Mouse (Mus musculus) activated CD4-positive, CD25-positive, alpha-beta regulatory T cell, adult 4 months (primary cell): ENCODE data around the gene Angptl1. TPM values are rescaled to one million over a fixed set of nuclear protein-coding genes. Genes with fewer than 3 reads are reported as not detected.

ENCODE experiments used
- ATAC-seq: one replicate; pipeline ENCODE4 v1.8.0; 2017
- polyA plus RNA-seq, 2 experiments: library from polyadenylated mRNA; unstranded; fragments of 100-300 nt; shearing (Covaris generic); gene quantifications; one replicate each; pipeline ENCODE4 v1.2.1; 2017

Angptl1 gene
- polyA plus RNA-seq, 2 experiments from 2014 or later = 0.74 to 0.83 TPM

DNA sequence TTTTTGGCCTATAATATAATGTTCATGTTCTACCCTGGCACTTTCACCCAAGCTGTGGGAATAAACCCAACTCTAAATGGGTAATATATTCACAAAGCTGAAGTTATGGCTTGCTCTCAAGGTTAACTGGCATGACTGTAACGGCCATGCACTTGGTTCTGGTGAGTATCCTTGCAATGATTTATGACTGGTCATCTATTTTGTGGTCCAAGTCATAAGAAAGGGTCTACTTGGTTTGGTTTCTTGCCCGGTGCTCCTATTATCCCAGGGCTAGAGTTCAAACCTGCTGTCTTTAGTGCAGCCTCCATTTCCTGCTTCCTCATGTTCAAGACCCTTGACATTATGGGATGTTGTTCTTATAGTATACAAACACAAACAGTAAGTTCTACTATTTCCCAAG lies 46.4 kb downstream of the Angptl1 start:
- ATAC-seq = no peak

DNA sequence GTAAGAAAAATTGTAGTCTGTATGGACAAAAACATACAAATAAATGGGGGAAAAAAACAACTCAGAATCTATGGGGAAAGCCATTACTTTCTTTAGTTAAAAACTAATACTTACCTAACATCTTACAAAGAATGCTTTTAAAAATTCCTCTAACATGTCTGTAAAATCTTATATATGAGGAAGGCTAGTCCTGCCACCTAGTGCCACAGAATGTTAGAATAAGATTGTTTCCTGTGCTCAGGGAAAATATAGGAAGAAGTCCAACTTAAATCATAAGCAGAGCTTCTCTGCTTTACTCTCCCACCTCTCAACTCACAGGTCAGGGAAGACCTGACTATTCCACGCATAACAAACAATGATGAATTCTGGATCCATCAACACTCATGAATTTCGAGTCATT lies 47.5 kb downstream of the Angptl1 start:
- ATAC-seq = no peak

- ATAC-seq = no peak
Measured at GRCm38 (mm10) chr1:156888830-156889229, 50.5 kb downstream of the Angptl1 start.

GRCm38 (mm10) chr1:156891561-156891960 lies 53.2 kb downstream of the Angptl1 start:
- peak; percentile 28 for ATAC-seq

- no peak for ATAC-seq
Measured at GRCm38 (mm10) chr1:156901689-156902088, 63.3 kb downstream of the Angptl1 start.

GRCm38 (mm10) chr1:156903899-156904298 lies 65.5 kb downstream of the Angptl1 start:
- ATAC-seq = no peak

DNA sequence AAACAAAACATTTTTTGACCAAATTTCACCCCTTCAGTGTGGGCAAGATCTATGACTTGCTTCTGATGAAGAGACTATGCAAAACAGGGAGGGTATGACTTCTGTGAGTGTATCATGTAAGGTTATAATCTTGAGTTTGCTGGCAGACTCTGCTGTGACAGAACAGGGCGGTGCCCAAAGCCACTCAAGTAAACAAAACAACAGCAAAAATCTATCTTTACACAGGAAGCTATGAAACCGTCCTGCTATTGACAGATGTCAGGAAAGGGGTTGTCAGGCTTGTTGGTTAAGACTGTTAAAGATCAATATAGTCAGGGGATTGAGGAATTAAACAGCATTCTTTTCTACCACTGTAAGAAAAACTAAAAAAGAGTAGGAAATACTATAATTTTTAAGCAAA lies 67.3 kb downstream of the Angptl1 start:
- ATAC-seq = peak; percentile 71

DNA sequence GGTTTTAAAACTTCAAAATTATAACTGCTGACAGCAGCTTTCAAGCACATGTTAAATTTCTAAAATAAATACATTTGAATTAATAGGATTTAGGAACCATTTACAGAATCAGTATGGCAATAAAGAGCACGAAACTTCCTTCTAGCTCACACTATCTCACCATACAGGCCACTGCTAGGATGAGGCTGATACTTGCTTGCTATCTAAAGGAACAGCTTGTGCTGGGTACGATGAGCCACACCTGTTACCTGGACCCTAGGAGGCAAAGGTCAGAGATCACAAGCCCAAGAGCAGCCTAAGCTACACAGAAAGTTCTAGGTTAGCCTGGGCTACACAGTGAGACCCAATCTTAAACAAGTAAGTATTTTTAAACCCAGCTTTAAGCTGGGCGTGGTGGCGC lies 70.9 kb downstream of the Angptl1 start:
- no peak for ATAC-seq

DNA sequence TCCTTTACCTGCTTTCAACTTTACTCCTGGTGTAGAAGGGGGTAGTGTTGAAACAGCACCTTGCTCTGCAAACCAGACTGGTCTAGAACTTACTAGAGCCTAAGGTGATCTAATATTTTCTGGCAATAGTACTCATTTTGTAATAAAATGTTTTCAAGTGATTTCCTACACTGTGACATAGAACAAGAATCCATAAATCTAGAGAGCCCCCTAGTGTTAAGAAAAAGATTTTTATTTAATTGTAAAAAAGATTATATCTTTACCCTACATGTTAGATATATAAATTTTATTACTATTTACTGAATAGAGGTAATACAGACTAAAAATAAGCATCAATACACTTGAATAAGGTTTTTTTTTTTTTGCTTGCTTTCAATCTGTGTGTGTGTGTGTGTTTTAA lies 71.5 kb downstream of the Angptl1 start:
- peak; percentile 29 for ATAC-seq

Other genes with a start within 250 kb of the Angptl1 start
- gene Tor3a, start 164.2 kb upstream of the Angptl1 start, polyA plus RNA-seq = 10 to 100 TPM; 21.6 to 22.8 TPM
- 10 to 100 TPM; 11.2 to 12.4 TPM for gene Fam20b, start 119.5 kb upstream of the Angptl1 start, polyA plus RNA-seq
- 10 to 100 TPM; 26.6 to 41.1 TPM for gene Ralgps2, start 101.1 kb downstream of the Angptl1 start, polyA plus RNA-seq